In the genomic region with DNA sequence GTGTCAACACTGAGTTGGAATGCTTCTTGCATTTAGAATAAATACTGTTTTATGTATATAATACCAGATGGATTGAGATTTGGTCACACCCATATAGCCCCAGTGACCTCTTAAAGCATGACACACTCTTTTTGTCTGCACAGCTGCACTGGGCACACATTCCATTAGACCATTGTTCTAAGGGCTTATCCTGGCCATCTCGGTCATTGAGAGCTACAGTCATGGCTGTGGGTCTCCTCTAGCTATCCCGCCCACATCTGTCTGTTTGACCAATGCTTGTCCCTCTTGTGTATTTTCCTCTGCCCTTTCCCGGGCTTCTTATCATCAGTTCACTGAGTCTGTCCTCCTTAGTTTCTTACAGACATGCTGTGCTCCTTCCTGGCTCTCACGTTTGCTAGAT, we compare ENCODE assay signal across 23 mouse cellular contexts.
DNase-seq lines count a peak whose midpoint lies in the region; ATAC-seq lines count a peak whose summit lies in the region.
"Had no signal": no experiment of that assay in that cellular context is flagged by ENCODE, and none has a peak within 500 bp of the region (broad histone marks: within the 10 kb centered on the region; RNA-seq: fewer than 3 reads in every experiment).

No protein-coding gene starts in this region.

- H3K9ac ChIP-seq in embryonic facial prominence, embryonic 14.5 days (ENCODE audit: low read depth, low read length): no peak overlapping the region
- no peak overlapping the region for H3K9ac ChIP-seq in stomach, embryonic 16.5 days (ENCODE audit: low read length)
- H3K9ac ChIP-seq: embryonic facial prominence, embryonic 13.5 days; forebrain, embryonic 13.5 days; heart, embryonic 13.5 days; hindbrain, embryonic 12.5 days had no signal

- no peak for DNase-seq in embryonic facial prominence, embryonic 14.5 days (ENCODE audit: low spot score)
- no peak for DNase-seq in embryonic facial prominence, embryonic 10.5 days (ENCODE audit: low spot score)
- DNase-seq in 3T3-L1 (ENCODE audit: low read depth, low spot score): peak; percentile 68
- no peak for DNase-seq in left cerebral cortex, postnatal 25 days (ENCODE audit: low spot score in 2 of 2)
- no peak for DNase-seq in right cerebral cortex, postnatal 36 days (ENCODE audit: low spot score in 2 of 2)
- DNase-seq: adrenal gland, postnatal 14 days; cerebellum, adult 18-20 months; cerebellum, adult 9-11 months; cerebellum, postnatal 36 days; embryo, embryonic 11 days; gastrocnemius, adult 2 months; gastrocnemius, postnatal 25 days; heart, postnatal 4 days had no signal

- no peaks in the 10 kb centered on the region for H3K27me3 ChIP-seq in embryonic facial prominence, embryonic 14.5 days (replicated peaks; ENCODE audit: control insufficient read depth, insufficient read depth, low read length)
- H3K27me3 ChIP-seq in embryonic facial prominence, embryonic 10.5 days (replicated peaks; ENCODE audit: low read depth, poor library complexity, severe bottlenecking): no peaks in the 10 kb centered on the region
- no peaks in the 10 kb centered on the region for H3K27me3 ChIP-seq in stomach, embryonic 16.5 days (ENCODE audit: control insufficient read depth, insufficient read depth, low read length)
- H3K27me3 ChIP-seq: CH12.LX; embryonic facial prominence, embryonic 13.5 days; forebrain, embryonic 13.5 days; heart, embryonic 13.5 days; hindbrain, embryonic 12.5 days; Patski had no signal

- H3K9me3 ChIP-seq in embryonic facial prominence, embryonic 14.5 days (ENCODE audit: control insufficient read depth, low read length): no peaks in the 10 kb centered on the region
- H3K9me3 ChIP-seq in embryonic facial prominence, embryonic 10.5 days: no peaks in the 10 kb centered on the region
- no peaks in the 10 kb centered on the region for H3K9me3 ChIP-seq in stomach, embryonic 16.5 days (replicated peaks; ENCODE audit: control insufficient read depth, low read length)
- H3K9me3 ChIP-seq: embryonic facial prominence, embryonic 13.5 days; forebrain, embryonic 13.5 days; heart, embryonic 13.5 days; hindbrain, embryonic 12.5 days had no signal

- WGBS in embryonic facial prominence, embryonic 14.5 days: 71% methylated on average over 4 of the region's 4 CpGs
- WGBS in embryonic facial prominence, embryonic 10.5 days: 72% methylated on average over 4 of the region's 4 CpGs
- 61% methylated on average over 4 of the region's 4 CpGs for WGBS in stomach, embryonic 16.5 days

- no peaks in the 10 kb centered on the region for H3K36me3 ChIP-seq in embryonic facial prominence, embryonic 14.5 days (ENCODE audit: control insufficient read depth, insufficient read depth, low read length)
- H3K36me3 ChIP-seq in embryonic facial prominence, embryonic 10.5 days (replicated peaks): no peaks in the 10 kb centered on the region
- no peaks in the 10 kb centered on the region for H3K36me3 ChIP-seq in stomach, embryonic 16.5 days (ENCODE audit: control insufficient read depth, insufficient read depth, low read length)
- H3K36me3 ChIP-seq: embryonic facial prominence, embryonic 13.5 days; heart, embryonic 13.5 days; hindbrain, embryonic 12.5 days had no signal

- peaks cover 7% of the 10 kb centered on the region; the same call in 1 of the 2 replicates for H3K4me1 ChIP-seq in embryonic facial prominence, embryonic 14.5 days (ENCODE audit: control insufficient read depth, insufficient read depth, low read length)
- H3K4me1 ChIP-seq in embryonic facial prominence, embryonic 10.5 days: peaks cover 2% of the 10 kb centered on the region; the same call in 1 of the 2 replicates
- peaks cover 15% of the 10 kb centered on the region for H3K4me1 ChIP-seq in stomach, embryonic 16.5 days (ENCODE audit: control insufficient read depth, insufficient read depth, low read length)
- H3K4me1 ChIP-seq: forebrain, embryonic 13.5 days; hindbrain, embryonic 12.5 days had no signal

- H3K4me3 ChIP-seq in embryonic facial prominence, embryonic 14.5 days (ENCODE audit: low read depth, low read length): no peak overlapping the region
- no peak overlapping the region for H3K4me3 ChIP-seq in embryonic facial prominence, embryonic 10.5 days
- H3K4me3 ChIP-seq in stomach, embryonic 16.5 days (replicated peaks; ENCODE audit: low read length): no peak overlapping the region
- H3K4me3 ChIP-seq: embryonic facial prominence, embryonic 13.5 days; forebrain, embryonic 13.5 days; gastrocnemius, adult 2 months; heart, embryonic 13.5 days; hindbrain, embryonic 12.5 days had no signal

- ATAC-seq in embryonic facial prominence, embryonic 14.5 days (ENCODE audit: low read depth): 0 out of 2 replicates have a peak, but pooled peaks have one; percentile 26
- ATAC-seq in megakaryocyte-erythroid progenitor cell, adult 5-6 weeks (replicated peaks; ENCODE audit: low FRiP score, low TSS enrichment, poor library complexity, severe bottlenecking): 0 out of 2 replicates have a peak, but pooled peaks have one; percentile 24
- peak; percentile 47; the same call in 1 of the 2 replicates for ATAC-seq in stomach, embryonic 16.5 days (ENCODE audit: insufficient read depth, low FRiP score)
- ATAC-seq: activated CD4-positive, CD25-positive, alpha-beta regulatory T cell, adult 4 months; forebrain, embryonic 13.5 days; hindbrain, embryonic 16.5 days; Patski had no signal

- intact Hi-C loops in left cerebral cortex, postnatal 25 days (cut with DNase I): no loop called here

- no peak overlapping the region for H3K4me2 ChIP-seq in embryonic facial prominence, embryonic 14.5 days (ENCODE audit: low read depth, low read length)
- H3K4me2 ChIP-seq in stomach, embryonic 16.5 days (ENCODE audit: low read depth, low read length): no peak overlapping the region
- H3K4me2 ChIP-seq: embryonic facial prominence, embryonic 13.5 days; forebrain, embryonic 13.5 days; heart, embryonic 13.5 days; hindbrain, embryonic 12.5 days had no signal

- H3K27ac ChIP-seq in embryonic facial prominence, embryonic 14.5 days (replicated peaks; ENCODE audit: low read depth, low read length): no peak overlapping the region
- H3K27ac ChIP-seq in embryonic facial prominence, embryonic 10.5 days (replicated peaks): no peak overlapping the region
- no peak overlapping the region for H3K27ac ChIP-seq in stomach, embryonic 16.5 days (ENCODE audit: low read length)
- H3K27ac ChIP-seq: embryonic facial prominence, embryonic 13.5 days; forebrain, embryonic 13.5 days; heart, embryonic 13.5 days; hindbrain, embryonic 12.5 days had no signal
